Mouse (Mus musculus): ENCODE measurements around the gene Inpp5d.
A peak's percentile ranks its signal among the peaks of the same experiment; 100 is the strongest.

Gene Inpp5d

GRCm38 (mm10) chr1:87704230-87704629 is 84.1 kb downstream of the Inpp5d start:
- DNase-seq (ENCODE audit: low spot score): no peak

- DNase-seq (ENCODE audit: low spot score): no peak
Observed at GRCm38 (mm10) chr1:87706361-87706760, 86.2 kb downstream of the Inpp5d start.

GRCm38 (mm10) chr1:87709020-87709419 is 88.9 kb downstream of the Inpp5d start:
- DNase-seq (ENCODE audit: low spot score): no peak

GRCm38 (mm10) chr1:87709661-87710270 is 89.7 kb downstream of the Inpp5d start:
- DNase-seq (ENCODE audit: low spot score): no peak

- no peak for DNase-seq (ENCODE audit: low spot score)
Observed at GRCm38 (mm10) chr1:87711938-87712613, 92.0 kb downstream of the Inpp5d start.

- DNase-seq (ENCODE audit: low spot score): no peak
Observed at GRCm38 (mm10) chr1:87712614-87712971, 92.5 kb downstream of the Inpp5d start.

- no peak for DNase-seq (ENCODE audit: low spot score)
Observed at GRCm38 (mm10) chr1:87721382-87721781, 101.3 kb downstream of the Inpp5d start.

- DNase-seq (ENCODE audit: low spot score): no peak
Observed at GRCm38 (mm10) chr1:87722081-87722480, 102.0 kb downstream of the Inpp5d start.

- no peak for DNase-seq (ENCODE audit: low spot score)
Observed at GRCm38 (mm10) chr1:87723351-87723750, 103.2 kb downstream of the Inpp5d start.

- DNase-seq (ENCODE audit: low spot score): no peak
Observed at GRCm38 (mm10) chr1:87729070-87729469, 109.0 kb downstream of the Inpp5d start.

GRCm38 (mm10) chr1:87729850-87730249 is 109.7 kb downstream of the Inpp5d start:
- no peak for DNase-seq (ENCODE audit: low spot score)

- DNase-seq (ENCODE audit: low spot score): no peak
Observed at GRCm38 (mm10) chr1:87730271-87730670, 110.2 kb downstream of the Inpp5d start.

GRCm38 (mm10) chr1:87733212-87733611 is 113.1 kb downstream of the Inpp5d start:
- no peak for DNase-seq (ENCODE audit: low spot score)

- DNase-seq (ENCODE audit: low spot score): no peak
Observed at GRCm38 (mm10) chr1:87734153-87734552, 114.0 kb downstream of the Inpp5d start.

- no peak for DNase-seq (ENCODE audit: low spot score)
Observed at GRCm38 (mm10) chr1:87740584-87741290, 120.6 kb downstream of the Inpp5d start.

GRCm38 (mm10) chr1:87749360-87749973 is 129.4 kb downstream of the Inpp5d start:
- no peak for DNase-seq (ENCODE audit: low spot score)

- DNase-seq (ENCODE audit: low spot score): peak; percentile 96
Observed at GRCm38 (mm10) chr1:87755641-87756470, 135.7 kb downstream of the Inpp5d start, which contains the start of gene Atg16l1. Gene Atg16l1, plus strand, starts transcription at chr1:87755870.

- DNase-seq (ENCODE audit: low spot score): no peak
Observed at GRCm38 (mm10) chr1:87763821-87764220, 143.7 kb downstream of the Inpp5d start.

- no peak for DNase-seq (ENCODE audit: low spot score)
Observed at GRCm38 (mm10) chr1:87765741-87766140, 145.6 kb downstream of the Inpp5d start.

GRCm38 (mm10) chr1:87766233-87766632 is 146.1 kb downstream of the Inpp5d start:
- DNase-seq (ENCODE audit: low spot score): peak; percentile 40

- no peak for DNase-seq (ENCODE audit: low spot score)
Observed at GRCm38 (mm10) chr1:87769263-87769662, 149.2 kb downstream of the Inpp5d start.

All from T-cell, adult 2 months (primary cell).